Mouse (Mus musculus) kidney, postnatal 0 days (tissue): ENCODE results near the gene Ube2cbp. TPM values are rescaled to one million over a fixed set of nuclear protein-coding genes. Genes with fewer than 3 reads are reported as not detected.
A peak's percentile ranks its signal among the peaks of the same experiment; 100 is the strongest.

Experiments
- ATAC-seq: fragments of 200-750 bp; cut with Nextera tagmentation; replicated peaks from 2 replicates; pipeline ENCODE4 v1.8.0; 2017; ENCODE audit warnings: low read depth, moderate number of reproducible peaks, moderate TSS enrichment, moderate library complexity; ENCODE audit not compliant: low FRiP score
- DNase-seq: peaks from one replicate; pipeline ENCODE4 v3.0.0-alpha.2; 2016; ENCODE audit warnings: low spot score
- H3K27ac ChIP-seq: fragments of 300-500 bp; sonication (generic); 2 replicates; pipeline ENCODE4 v1.5.1; 2014; ENCODE audit warnings: mild to moderate bottlenecking
- H3K27me3 ChIP-seq: fragments of 300-500 bp; sonication (generic); 2 replicates; pipeline ENCODE4 v1.6.1; 2014; ENCODE audit warnings: low read length, mixed read lengths; ENCODE audit not compliant: insufficient read depth
- H3K36me3 ChIP-seq: fragments of 300-500 bp; sonication (generic); 2 replicates; pipeline ENCODE4 v1.6.1; 2014; ENCODE audit warnings: low read length, mixed read lengths; ENCODE audit not compliant: insufficient read depth
- H3K4me1 ChIP-seq: fragments of 300-500 bp; sonication (generic); replicated peaks from 2 replicates; pipeline ENCODE4 v1.6.1; 2014; ENCODE audit warnings: antibody characterized with exemption, low read length, mixed read lengths; ENCODE audit not compliant: insufficient read depth
- H3K4me2 ChIP-seq: fragments of 300-500 bp; sonication (generic); 2 replicates; pipeline ENCODE4 v1.6.1; 2014; ENCODE audit warnings: mild to moderate bottlenecking, low read length, moderate library complexity, mixed read lengths
- H3K4me3 ChIP-seq: fragments of 300-500 bp; sonication (generic); replicated peaks from 2 replicates; pipeline ENCODE4 v1.5.1; 2014; ENCODE audit warnings: low read depth, low read length
- H3K9ac ChIP-seq: fragments of 300-500 bp; sonication (generic); 2 replicates; pipeline ENCODE4 v1.6.1; 2014; ENCODE audit warnings: low read depth, low read length
- H3K9me3 ChIP-seq: fragments of 300-500 bp; sonication (generic); replicated peaks from 2 replicates; pipeline ENCODE4 v1.6.1; 2016; ENCODE audit warnings: low read length, inconsistent platforms, mixed read lengths
- CTCF ChIP-seq: IDR thresholded peaks from 2 replicates; pipeline ENCODE4 v1.5.1; 2016; ENCODE audit warnings: antibody characterized with exemption, low read depth, mild to moderate bottlenecking, moderate library complexity
- WGBS: fragments of 180-500 bp; shearing (Covaris S2); extraction: QIAGEN DNeasy Blood & Tissue Kit; methylation state at CpG from one replicate; pipeline ENCODE4 v1.1.7; 2014; 5-methylcytosine and 5-hydroxymethylcytosine counted together
- polyA plus RNA-seq: library from polyadenylated mRNA; unstranded; fragments of >200 nt; fragmentation: Nextera tagmentation; extraction: Ambion mirVana; gene quantifications from 2 replicates; pipeline ENCODE4 v1.2.1, GENCODE M21; 2015

Gene Ube2cbp
- polyA plus RNA-seq, 1 experiment from 2014 or later: 8.2 TPM

- 93% methylated on average over 1 of the region's 1 CpGs for WGBS
- no peaks in the 10 kb centered on the region for H3K36me3 ChIP-seq
- H3K4me3 ChIP-seq: no peak overlapping the region
- no peaks in the 10 kb centered on the region; the same call in 1 of the 2 replicates for H3K4me1 ChIP-seq
- H3K9ac ChIP-seq: no peak overlapping the region
- H3K4me2 ChIP-seq: no peak overlapping the region
- no peaks in the 10 kb centered on the region for H3K27me3 ChIP-seq
- DNase-seq: no peak
- TF ChIP-seq CTCF: no peak
- H3K9me3 ChIP-seq: no peaks in the 10 kb centered on the region
- no peak for ATAC-seq
- H3K27ac ChIP-seq: no peak overlapping the region
These were observed 69.7 kb downstream of the Ube2cbp start for GRCm38 (mm10) chr9:86395012-86395411.

DNA sequence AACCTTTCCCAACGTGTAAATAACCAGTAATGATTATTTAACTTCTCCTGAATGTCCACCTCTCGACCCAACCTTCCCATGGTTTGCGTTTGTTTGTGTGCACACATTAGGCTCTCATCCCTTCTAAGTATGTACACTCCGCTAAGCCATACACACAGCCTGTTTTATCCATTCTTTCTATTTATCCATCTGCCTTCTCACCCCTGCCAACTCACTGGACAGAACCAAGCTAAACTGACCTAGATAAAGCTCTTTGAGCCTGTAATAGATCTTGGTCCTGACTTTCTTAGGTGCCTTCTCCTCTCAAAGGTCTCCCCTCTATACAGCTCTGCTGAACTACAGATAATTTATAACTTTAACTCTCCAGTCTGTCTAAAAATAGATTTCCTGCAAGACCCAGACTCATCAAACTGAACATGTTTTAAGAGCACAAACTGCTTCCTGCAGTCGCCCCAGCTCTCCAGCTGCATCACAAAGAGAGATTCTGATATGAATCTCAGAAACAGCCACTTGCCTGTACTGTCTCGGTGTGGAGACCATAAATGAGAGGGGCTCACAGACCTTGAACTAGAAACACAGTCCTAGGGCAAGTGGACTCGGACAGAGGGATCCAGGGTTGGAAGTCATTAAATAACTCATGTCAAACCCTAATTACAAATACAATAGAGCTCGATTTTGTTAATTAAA, 71.0 kb downstream of the Ube2cbp start:
- H3K4me1 ChIP-seq: no peaks in the 10 kb centered on the region; the same call in 1 of the 2 replicates
- H3K4me2 ChIP-seq: no peak overlapping the region
- peak; percentile 49 for DNase-seq
- no peaks in the 10 kb centered on the region for H3K36me3 ChIP-seq
- 39% methylated on average over 8 of the region's 8 CpGs for WGBS
- H3K4me3 ChIP-seq: no peak overlapping the region
- H3K9me3 ChIP-seq: no peaks in the 10 kb centered on the region
- no peak for TF ChIP-seq CTCF
- H3K27ac ChIP-seq: no peak overlapping the region
- H3K9ac ChIP-seq: no peak overlapping the region
- no peaks in the 10 kb centered on the region for H3K27me3 ChIP-seq
- no peak for ATAC-seq

DNA sequence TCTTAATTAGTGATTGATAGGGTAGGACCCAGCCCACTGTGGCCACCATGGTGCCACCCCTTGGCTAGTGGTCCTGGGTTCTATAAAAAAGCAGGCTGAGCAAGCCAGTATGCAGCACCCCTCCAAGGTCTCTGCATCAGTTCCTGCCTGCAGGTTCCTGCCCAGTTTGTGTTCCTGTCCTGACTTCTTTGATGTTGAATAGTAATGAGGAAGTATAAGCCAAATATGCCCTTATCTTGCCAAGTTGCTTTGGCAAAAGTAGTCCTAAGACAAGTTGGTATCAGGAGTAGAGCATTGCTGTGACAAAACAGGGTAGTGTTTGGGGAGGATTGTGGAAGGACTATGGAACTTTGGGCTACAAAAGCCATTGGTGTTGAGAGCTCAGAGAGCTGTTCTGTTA, 73.3 kb downstream of the Ube2cbp start:
- no peak for DNase-seq
- no peak for ATAC-seq
- H3K9me3 ChIP-seq: no peaks in the 10 kb centered on the region

DNA sequence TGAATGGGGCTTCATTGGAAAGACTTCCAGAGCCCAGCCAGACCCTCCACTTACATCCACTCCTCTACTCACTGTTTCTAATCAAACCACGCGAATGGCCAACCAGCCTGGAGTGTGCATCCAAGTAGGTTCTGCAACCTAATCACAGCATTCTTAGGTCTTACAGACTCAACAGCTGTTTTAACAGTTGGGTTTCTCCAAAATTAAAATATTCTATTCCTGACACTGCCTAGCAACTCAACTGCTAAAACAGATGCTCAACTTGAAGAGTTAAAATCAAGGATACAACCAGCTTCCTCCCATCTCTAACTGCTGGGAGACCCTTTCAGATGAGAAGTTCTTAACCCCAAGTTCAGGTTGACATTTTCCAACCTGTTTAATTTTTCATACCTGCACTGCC, 74.0 kb downstream of the Ube2cbp start:
- Histone ChIP-seq H3K27ac (no peak overlapping the region), H3K4me3 (no peak overlapping the region), H3K4me1 (no peaks in the 10 kb centered on the region; the same call in 1 of the 2 replicates), H3K9me3 (no peaks in the 10 kb centered on the region), H3K9ac (no peak overlapping the region), H3K4me2 (no peak overlapping the region), H3K27me3 (no peaks in the 10 kb centered on the region), H3K36me3 (no peaks in the 10 kb centered on the region)
- TF ChIP-seq CTCF: no peak
- ATAC-seq (no peak), DNase-seq (no peak)
- 88% methylated on average over 2 of the region's 2 CpGs for WGBS

More for the DNA sequence above, 73.3 kb downstream of the Ube2cbp start:
- Histone ChIP-seq H3K36me3 (no peaks in the 10 kb centered on the region), H3K4me2 (no peak overlapping the region), H3K4me3 (no peak overlapping the region), H3K9ac (no peak overlapping the region), H3K4me1 (no peaks in the 10 kb centered on the region; the same call in 1 of the 2 replicates), H3K27me3 (no peaks in the 10 kb centered on the region), H3K27ac (no peak overlapping the region)
- TF ChIP-seq CTCF: no peak

DNA sequence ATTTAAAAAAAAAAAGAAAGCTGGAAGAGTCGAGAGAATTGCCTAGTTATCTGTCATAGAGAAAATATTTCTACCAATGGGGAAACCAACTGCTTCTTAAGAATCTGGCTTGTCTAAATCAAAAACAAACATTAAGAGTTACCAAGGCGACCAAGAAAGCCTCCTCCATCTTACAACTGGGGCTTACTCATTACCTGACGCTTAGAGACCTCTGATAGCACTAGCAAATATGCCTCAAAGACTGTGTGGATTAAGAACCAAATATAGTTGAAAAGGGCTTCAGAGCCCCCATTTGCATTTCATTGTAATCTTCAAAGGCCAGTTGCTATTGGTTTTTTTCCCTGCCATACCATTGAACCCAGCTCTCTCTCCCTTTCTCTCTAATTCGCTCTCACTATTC, 76.2 kb downstream of the Ube2cbp start:
- no peaks in the 10 kb centered on the region for H3K9me3 ChIP-seq
- no peak overlapping the region for H3K9ac ChIP-seq
- ATAC-seq (no peak), DNase-seq (peak; percentile 21)
- H3K36me3 ChIP-seq: no peaks in the 10 kb centered on the region
- 60% methylated on average over 4 of the region's 4 CpGs for WGBS
- no peak overlapping the region for H3K27ac ChIP-seq
- H3K27me3 ChIP-seq: no peaks in the 10 kb centered on the region
- no peak overlapping the region for H3K4me3 ChIP-seq
- no peak overlapping the region for H3K4me2 ChIP-seq
- TF ChIP-seq CTCF: no peak
- no peaks in the 10 kb centered on the region for H3K4me1 ChIP-seq

- no peak overlapping the region for H3K4me3 ChIP-seq
- ATAC-seq (no peak; the same call in 1 of the 2 replicates), DNase-seq (peak; percentile 35)
- H3K27me3 ChIP-seq: no peaks in the 10 kb centered on the region
- H3K27ac ChIP-seq: no peak overlapping the region
- 27% methylated on average over 2 of the region's 2 CpGs for WGBS
- H3K4me1 ChIP-seq: no peaks in the 10 kb centered on the region
- no peak for TF ChIP-seq CTCF
- no peaks in the 10 kb centered on the region for H3K36me3 ChIP-seq
- H3K9me3 ChIP-seq: no peaks in the 10 kb centered on the region
- no peak overlapping the region for H3K4me2 ChIP-seq
- no peak overlapping the region for H3K9ac ChIP-seq
These were observed 87.8 kb downstream of the Ube2cbp start for GRCm38 (mm10) chr9:86376923-86377322.
